20 mouse cellular contexts compared by ENCODE assay signal in the genomic region with DNA sequence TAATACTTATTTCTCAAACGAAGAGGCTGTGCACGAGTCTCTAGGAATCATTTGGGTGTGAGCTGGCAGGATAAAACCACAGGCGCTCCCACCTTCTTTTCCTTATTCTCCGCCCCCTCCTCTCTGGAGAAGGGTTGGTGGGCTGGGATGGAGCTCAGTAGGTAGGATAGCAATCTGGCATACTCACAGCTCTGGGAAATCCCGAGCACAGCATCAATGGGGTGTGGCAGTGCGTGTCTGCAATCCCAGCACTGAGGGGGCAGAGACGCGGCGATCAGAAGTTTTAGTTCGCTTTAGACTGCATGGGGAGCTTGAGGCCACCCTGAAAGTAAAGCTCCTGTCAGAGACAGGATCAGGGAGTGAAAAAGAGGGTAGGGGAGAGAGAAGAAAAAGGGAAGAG. TPM values are rescaled to one million over a fixed set of nuclear protein-coding genes. Genes with fewer than 3 reads are reported as not detected.
"Had no signal": no experiment of that assay in that cellular context is flagged by ENCODE, and none has a peak within 500 bp of the region (broad histone marks: within the 10 kb centered on the region; RNA-seq: fewer than 3 reads in every experiment).

No protein-coding gene starts in this region.

- H3K4me1 ChIP-seq: limb, embryonic 15.5 days; midbrain, embryonic 13.5 days; stomach, embryonic 15.5 days had no signal

- H3K36me3 ChIP-seq: limb, embryonic 15.5 days; midbrain, embryonic 13.5 days; stomach, embryonic 15.5 days had no signal

- DNase-seq: kidney, adult 18-20 months; kidney, postnatal 25 days; layer of hippocampus, adult 9-11 months; liver, postnatal 0 days; lung, embryonic 14.5 days; spleen, adult 18-20 months; thymus, postnatal 25 days had no signal

- H3K4me3 ChIP-seq: layer of hippocampus, adult 2 months; limb, embryonic 15.5 days; midbrain, embryonic 13.5 days; stomach, embryonic 15.5 days had no signal

- H3K9me3 ChIP-seq: limb, embryonic 15.5 days; midbrain, embryonic 13.5 days; stomach, embryonic 15.5 days had no signal

- H3K27ac ChIP-seq: layer of hippocampus, adult 2 months; limb, embryonic 15.5 days; liver, embryonic 14.5 days; macrophage; midbrain, embryonic 13.5 days; stomach, embryonic 15.5 days had no signal

- H3K27me3 ChIP-seq: limb, embryonic 15.5 days; midbrain, embryonic 13.5 days; stomach, embryonic 15.5 days had no signal

- H3K9ac ChIP-seq: limb, embryonic 15.5 days; liver, embryonic 14.5 days; liver, postnatal 0 days; lung, embryonic 14.5 days; midbrain, embryonic 13.5 days; stomach, embryonic 15.5 days had no signal

- H3K4me2 ChIP-seq: limb, embryonic 15.5 days; liver, embryonic 11.5 days; lung, embryonic 14.5 days; midbrain, embryonic 13.5 days; stomach, embryonic 15.5 days had no signal

- ATAC-seq: inflammation-experienced regulatory T-cells, adult 6 months; liver, postnatal 0 days; lung, postnatal 0 days; midbrain, embryonic 13.5 days had no signal

RNA-seq across cellular contexts. Expression of a gene that starts 2.0 kb away (rescaled TPM):
- polyA plus RNA-seq: limb, embryonic 11.5 days; liver, embryonic 11.5 days; liver, postnatal 0 days; lung, embryonic 14.5 days; lung, postnatal 0 days; macrophage; midbrain, postnatal 0 days; neural tube, embryonic 14.5 days had no signal

RNA-seq across cellular contexts. Expression of a gene that starts 57.7 kb away (rescaled TPM):
- polyA plus RNA-seq: limb, embryonic 11.5 days; limb, embryonic 15.5 days; liver, embryonic 11.5 days; liver, embryonic 14.5 days; liver, postnatal 0 days; lung, embryonic 14.5 days; lung, postnatal 0 days; macrophage; midbrain, embryonic 13.5 days; midbrain, postnatal 0 days; neural tube, embryonic 11.5 days; neural tube, embryonic 14.5 days; stomach, embryonic 15.5 days had no signal
